Mouse (Mus musculus) CH12.LX (cell line): Measurements from ENCODE around the gene Kdm2b.

Experiments used
- CHD2 ChIP-seq: IDR thresholded peaks from 2 replicates; pipeline ENCODE4 v1.6.1; 2011; ENCODE audit warnings: low read length, improper control_type of control experiment
- CTCF ChIP-seq, 2 experiments: IDR thresholded peaks in 1 of 2; conservative IDR thresholded peaks in 1 of 2; 2 replicates each; pipeline ENCODE4 v1.5.1; 2011 to 2012; ENCODE audit warnings: low read depth in 2 of 2, low read length in 2 of 2, improper control_type of control experiment in 1 of 2, inconsistent platforms in 1 of 2, mild to moderate bottlenecking in 1 of 2, moderate library complexity in 1 of 2
- E2F4 ChIP-seq: IDR thresholded peaks from 2 replicates; pipeline ENCODE4 v1.6.1; 2011; ENCODE audit warnings: low read depth, low read length, improper control_type of control experiment; ENCODE audit not compliant: insufficient replicate concordance
- HCFC1 ChIP-seq: IDR thresholded peaks from 2 replicates; pipeline ENCODE4 v1.6.1; 2012; ENCODE audit warnings: low read depth, mild to moderate bottlenecking, inconsistent platforms, low read length, improper control_type of control experiment
- IRF4 ChIP-seq: IDR thresholded peaks from 2 replicates; pipeline ENCODE4 v1.6.1; 2014; ENCODE audit warnings: low read depth, mild to moderate bottlenecking, inconsistent platforms, low read length, improper control_type of control experiment
- JUN ChIP-seq: IDR thresholded peaks from 2 replicates; pipeline ENCODE4 v1.6.1; 2011; ENCODE audit warnings: low read depth, mild to moderate bottlenecking, low read length, improper control_type of control experiment, moderate library complexity; ENCODE audit not compliant: insufficient read depth
- MAZ ChIP-seq: IDR thresholded peaks from 2 replicates; pipeline ENCODE4 v1.6.1; 2012; ENCODE audit warnings: low read depth, mild to moderate bottlenecking, inconsistent platforms, low read length, improper control_type of control experiment, moderate library complexity
- MEF2A ChIP-seq: IDR thresholded peaks from 2 replicates; pipeline ENCODE4 v1.6.1; 2014; ENCODE audit warnings: low read depth, mild to moderate bottlenecking, inconsistent platforms, low read length, improper control_type of control experiment, borderline replicate concordance
- PAX5 ChIP-seq: IDR thresholded peaks from 2 replicates; pipeline ENCODE4 v1.6.1; 2012; ENCODE audit warnings: low read length, inconsistent platforms, mixed read lengths
- USF1 ChIP-seq: IDR thresholded peaks from 2 replicates; pipeline ENCODE4 v1.6.1; 2014; ENCODE audit warnings: low read depth, mild to moderate bottlenecking, inconsistent platforms, low read length, improper control_type of control experiment

- TF ChIP-seq PAX5 (no peak), CTCF (conservative IDR thresholded peaks at IDR 0.05 in 1 of 2, IDR thresholded peaks at IDR 0.05 in 1 of 2; ENCODE audit: low read depth in 2 of 2, low read length in 2 of 2) (no peak), CHD2 (no peak), MEF2A (no peak), HCFC1 (no peak), JUN (no peak), IRF4 (no peak), MAZ (no peak), E2F4 (no peak), USF1 (no peak)
Observed at GRCm38 (mm10) chr5:122937958-122938540, 51.6 kb downstream of the Kdm2b start.
